Mouse (Mus musculus): ENCODE data around the gene Eif5a. TPM values are rescaled to one million over a fixed set of nuclear protein-coding genes. Genes with fewer than 3 reads are reported as not detected.

Gene Eif5a
- polyA plus RNA-seq, 1 experiment: 387 TPM

GRCm38 (mm10) chr11:69876867-69877266 is 44.9 kb downstream of the Eif5a start:
- Histone ChIP-seq H3K4me1 (ENCODE audit: control insufficient read depth, insufficient read depth, low read length) (peaks cover 3% of the 10 kb centered on the region), H3K27ac (ENCODE audit: control insufficient read depth, insufficient read depth, low read depth, low read length, poor library complexity) (no peak overlapping the region), H3K4me3 (replicated peaks; ENCODE audit: control insufficient read depth, low read depth, low read length) (no peak overlapping the region)
- peak; percentile 93 for TF ChIP-seq CTCF (IDR thresholded peaks at IDR 0.05; ENCODE audit: control insufficient read depth, insufficient read depth, low read length)
- no peak for TF ChIP-seq POLR2A (IDR thresholded peaks at IDR 0.05; ENCODE audit: borderline replicate concordance, control insufficient read depth, low read depth, low read length)
- WGBS: 3% methylated on average over 12 of the region's 12 CpGs

- Histone ChIP-seq H3K4me1 (ENCODE audit: control insufficient read depth, insufficient read depth, low read length) (peaks cover 2% of the 10 kb centered on the region; the same call in 1 of the 2 replicates), H3K4me3 (replicated peaks; ENCODE audit: control insufficient read depth, low read depth, low read length) (no peak overlapping the region), H3K27ac (ENCODE audit: control insufficient read depth, insufficient read depth, low read depth, low read length, poor library complexity) (no peak overlapping the region)
- no peak for TF ChIP-seq CTCF (IDR thresholded peaks at IDR 0.05; ENCODE audit: control insufficient read depth, insufficient read depth, low read length)
- TF ChIP-seq POLR2A (IDR thresholded peaks at IDR 0.05; ENCODE audit: borderline replicate concordance, control insufficient read depth, low read depth, low read length): no peak
- WGBS: 31% methylated on average over 7 of the region's 7 CpGs
Observed at GRCm38 (mm10) chr11:69876186-69876585, 45.6 kb downstream of the Eif5a start.

GRCm38 (mm10) chr11:69872451-69872850 is 49.3 kb downstream of the Eif5a start:
- no peak overlapping the region for H3K27ac ChIP-seq (ENCODE audit: control insufficient read depth, insufficient read depth, low read depth, low read length, poor library complexity)
- H3K4me1 ChIP-seq (ENCODE audit: control insufficient read depth, insufficient read depth, low read length): no peaks in the 10 kb centered on the region
- H3K4me3 ChIP-seq (replicated peaks; ENCODE audit: control insufficient read depth, low read depth, low read length): no peak overlapping the region
- TF ChIP-seq POLR2A (IDR thresholded peaks at IDR 0.05; ENCODE audit: borderline replicate concordance, control insufficient read depth, low read depth, low read length) (no peak), CTCF (IDR thresholded peaks at IDR 0.05; ENCODE audit: control insufficient read depth, insufficient read depth, low read length) (no peak)
- WGBS: 84% methylated on average over 4 of the region's 4 CpGs

GRCm38 (mm10) chr11:69871822-69872221 is 49.9 kb downstream of the Eif5a start:
- no peak overlapping the region for H3K27ac ChIP-seq (ENCODE audit: control insufficient read depth, insufficient read depth, low read depth, low read length, poor library complexity)
- WGBS: 87% methylated on average over 7 of the region's 7 CpGs
- no peaks in the 10 kb centered on the region for H3K4me1 ChIP-seq (ENCODE audit: control insufficient read depth, insufficient read depth, low read length)
- no peak for TF ChIP-seq POLR2A (IDR thresholded peaks at IDR 0.05; ENCODE audit: borderline replicate concordance, control insufficient read depth, low read depth, low read length)
- TF ChIP-seq CTCF (IDR thresholded peaks at IDR 0.05; ENCODE audit: control insufficient read depth, insufficient read depth, low read length): no peak
- no peak overlapping the region for H3K4me3 ChIP-seq (replicated peaks; ENCODE audit: control insufficient read depth, low read depth, low read length)

- Histone ChIP-seq H3K4me3 (replicated peaks; ENCODE audit: control insufficient read depth, low read depth, low read length) (no peak overlapping the region), H3K27ac (ENCODE audit: control insufficient read depth, insufficient read depth, low read depth, low read length, poor library complexity) (no peak overlapping the region), H3K4me1 (ENCODE audit: control insufficient read depth, insufficient read depth, low read length) (no peaks in the 10 kb centered on the region)
- TF ChIP-seq POLR2A (IDR thresholded peaks at IDR 0.05; ENCODE audit: borderline replicate concordance, control insufficient read depth, low read depth, low read length) (no peak), CTCF (IDR thresholded peaks at IDR 0.05; ENCODE audit: control insufficient read depth, insufficient read depth, low read length) (no peak)
- WGBS: 88% methylated on average over 2 of the region's 2 CpGs
Observed at GRCm38 (mm10) chr11:69870289-69871069, 51.3 kb downstream of the Eif5a start.

- Histone ChIP-seq H3K4me1 (ENCODE audit: control insufficient read depth, insufficient read depth, low read length) (no peaks in the 10 kb centered on the region; the same call in 1 of the 2 replicates), H3K4me3 (replicated peaks; ENCODE audit: control insufficient read depth, low read depth, low read length) (no peak overlapping the region), H3K27ac (ENCODE audit: control insufficient read depth, insufficient read depth, low read depth, low read length, poor library complexity) (no peak overlapping the region)
- TF ChIP-seq CTCF (IDR thresholded peaks at IDR 0.05; ENCODE audit: control insufficient read depth, insufficient read depth, low read length): no peak
- TF ChIP-seq POLR2A (IDR thresholded peaks at IDR 0.05; ENCODE audit: borderline replicate concordance, control insufficient read depth, low read depth, low read length): no peak
- 68% methylated on average over 9 of the region's 9 CpGs for WGBS
Observed at GRCm38 (mm10) chr11:69867335-69867734, 54.4 kb downstream of the Eif5a start.

Other genes with a start within 250 kb of the Eif5a start
- 268 and 540 TPM in 2 replicates for gene Eif4a1, start 249.5 kb downstream of the Eif5a start, polyA plus RNA-seq (2011; ENCODE audit: insufficient read depth, insufficient read length, low replicate concordance, missing spikeins)
- gene Senp3, start 239.9 kb downstream of the Eif5a start, polyA plus RNA-seq (2011; ENCODE audit: insufficient read depth, insufficient read length, low replicate concordance, missing spikeins): 46.3 and 67.8 TPM in 2 replicates
- gene Tnfsf13, start 236.2 kb downstream of the Eif5a start, polyA plus RNA-seq (2011; ENCODE audit: insufficient read depth, insufficient read length, low replicate concordance, missing spikeins): 2.3 and 3.1 TPM in 2 replicates
- 4.2 and 7.1 TPM in 2 replicates for gene Tnfsf12, start 226.1 kb downstream of the Eif5a start, polyA plus RNA-seq (2011; ENCODE audit: insufficient read depth, insufficient read length, low replicate concordance, missing spikeins)
- gene Tnfsfm13, start 225.9 kb downstream of the Eif5a start, polyA plus RNA-seq (2011; ENCODE audit: insufficient read depth, insufficient read length, low replicate concordance, missing spikeins): 7.6 and 17.0 TPM in 2 replicates
- gene Polr2a, start 163.3 kb downstream of the Eif5a start, polyA plus RNA-seq (2011; ENCODE audit: insufficient read depth, insufficient read length, low replicate concordance, missing spikeins): 28.8 and 49.2 TPM in 2 replicates
- not detected in 2 replicates for gene Slc35g3, start 160.0 kb downstream of the Eif5a start, polyA plus RNA-seq (2011; ENCODE audit: insufficient read depth, insufficient read length, low replicate concordance, missing spikeins)
- gene Zbtb4, start 156.0 kb downstream of the Eif5a start, polyA plus RNA-seq (2011; ENCODE audit: insufficient read depth, insufficient read length, low replicate concordance, missing spikeins): 8.4 and 13.8 TPM in 2 replicates
- 1.8 and 3.5 TPM in 2 replicates for gene Chrnb1, start 126.0 kb downstream of the Eif5a start, polyA plus RNA-seq (2011; ENCODE audit: insufficient read depth, insufficient read length, low replicate concordance, missing spikeins)
- 0.32 and 1.00 TPM in 2 replicates for gene Fgf11, start 120.1 kb downstream of the Eif5a start, polyA plus RNA-seq (2011; ENCODE audit: insufficient read depth, insufficient read length, low replicate concordance, missing spikeins)
- gene Tmem102, start 116.3 kb downstream of the Eif5a start, polyA plus RNA-seq (2011; ENCODE audit: insufficient read depth, insufficient read length, low replicate concordance, missing spikeins): not detected in 2 replicates
- gene Gm39566, start 106.7 kb downstream of the Eif5a start, polyA plus RNA-seq (2011; ENCODE audit: insufficient read depth, insufficient read length, low replicate concordance, missing spikeins): not detected in 2 replicates
- not detected in 2 replicates for gene Spem2, start 103.5 kb downstream of the Eif5a start, polyA plus RNA-seq (2011; ENCODE audit: insufficient read depth, insufficient read length, low replicate concordance, missing spikeins)
- gene Spem1, start 99.8 kb downstream of the Eif5a start, polyA plus RNA-seq (2011; ENCODE audit: insufficient read depth, insufficient read length, low replicate concordance, missing spikeins): not detected in 2 replicates
- 5.3 and 6.0 TPM in 2 replicates for gene Nlgn2, start 84.2 kb downstream of the Eif5a start, polyA plus RNA-seq (2011; ENCODE audit: insufficient read depth, insufficient read length, low replicate concordance, missing spikeins)
- gene Tmem256, start 83.4 kb downstream of the Eif5a start, polyA plus RNA-seq (2011; ENCODE audit: insufficient read depth, insufficient read length, low replicate concordance, missing spikeins): 180 and 202 TPM in 2 replicates
- gene Plscr3, start 75.6 kb downstream of the Eif5a start, polyA plus RNA-seq (2011; ENCODE audit: insufficient read depth, insufficient read length, low replicate concordance, missing spikeins): 38.3 and 50.9 TPM in 2 replicates
- 2.9 and 5.4 TPM in 2 replicates for gene Tnk1, start 63.2 kb downstream of the Eif5a start, polyA plus RNA-seq (2011; ENCODE audit: insufficient read depth, insufficient read length, low replicate concordance, missing spikeins)
- gene Tmem95, start 43.9 kb downstream of the Eif5a start, polyA plus RNA-seq (2011; ENCODE audit: insufficient read depth, insufficient read length, low replicate concordance, missing spikeins): not detected in 2 replicates
- gene Kctd11, start 40.6 kb downstream of the Eif5a start, polyA plus RNA-seq (2011; ENCODE audit: insufficient read depth, insufficient read length, low replicate concordance, missing spikeins): 1.8 and 3.6 TPM in 2 replicates
- 63.5 and 179 TPM in 2 replicates for gene Acap1, start 26.4 kb downstream of the Eif5a start, polyA plus RNA-seq (2011; ENCODE audit: insufficient read depth, insufficient read length, low replicate concordance, missing spikeins)
- gene 2810408A11Rik, start 21.0 kb downstream of the Eif5a start, polyA plus RNA-seq (2011; ENCODE audit: insufficient read depth, insufficient read length, low replicate concordance, missing spikeins): 2.7 and 5.6 TPM in 2 replicates
- gene Neurl4, start 20.9 kb downstream of the Eif5a start, polyA plus RNA-seq (2011; ENCODE audit: insufficient read depth, insufficient read length, low replicate concordance, missing spikeins): 25.7 and 38.2 TPM in 2 replicates
- gene Gps2, start 8.1 kb downstream of the Eif5a start, polyA plus RNA-seq (2011; ENCODE audit: insufficient read depth, insufficient read length, low replicate concordance, missing spikeins): 120 and 203 TPM in 2 replicates
- 1.2 and 1.5 TPM in 2 replicates for gene Ybx2, start 13.8 kb upstream of the Eif5a start, polyA plus RNA-seq (2011; ENCODE audit: insufficient read depth, insufficient read length, low replicate concordance, missing spikeins)
- 24.5 and 32.2 TPM in 2 replicates for gene Slc2a4, start 26.2 kb upstream of the Eif5a start, polyA plus RNA-seq (2011; ENCODE audit: insufficient read depth, insufficient read length, low replicate concordance, missing spikeins)
- gene Cldn7, start 42.8 kb upstream of the Eif5a start, polyA plus RNA-seq (2011; ENCODE audit: insufficient read depth, insufficient read length, low replicate concordance, missing spikeins): not detected in 2 replicates
- gene Ctdnep1, start 59.2 kb upstream of the Eif5a start, polyA plus RNA-seq (2011; ENCODE audit: insufficient read depth, insufficient read length, low replicate concordance, missing spikeins): 42.5 and 60.6 TPM in 2 replicates
- 27.2 and 50.6 TPM in 2 replicates for gene Elp5, start 60.6 kb upstream of the Eif5a start, polyA plus RNA-seq (2011; ENCODE audit: insufficient read depth, insufficient read length, low replicate concordance, missing spikeins)
- gene Gabarap, start 69.2 kb upstream of the Eif5a start, polyA plus RNA-seq (2011; ENCODE audit: insufficient read depth, insufficient read length, low replicate concordance, missing spikeins): 204 and 443 TPM in 2 replicates
- 26.8 and 72.4 TPM in 2 replicates for gene Phf23, start 73.8 kb upstream of the Eif5a start, polyA plus RNA-seq (2011; ENCODE audit: insufficient read depth, insufficient read length, low replicate concordance, missing spikeins)
- 4.4 and 12.8 TPM in 2 replicates for gene Dvl2, start 78.6 kb upstream of the Eif5a start, polyA plus RNA-seq (2011; ENCODE audit: insufficient read depth, insufficient read length, low replicate concordance, missing spikeins)
- 26.3 and 28.9 TPM in 2 replicates for gene Acadvl, start 93.5 kb upstream of the Eif5a start, polyA plus RNA-seq (2011; ENCODE audit: insufficient read depth, insufficient read length, low replicate concordance, missing spikeins)
- gene Dlg4, start 95.0 kb upstream of the Eif5a start, polyA plus RNA-seq (2011; ENCODE audit: insufficient read depth, insufficient read length, low replicate concordance, missing spikeins): 5.4 and 19.4 TPM in 2 replicates
- gene Asgr1, start 132.1 kb upstream of the Eif5a start, polyA plus RNA-seq (2011; ENCODE audit: insufficient read depth, insufficient read length, low replicate concordance, missing spikeins): 1.4 and 3.5 TPM in 2 replicates
- 1.2 and 5.1 TPM in 2 replicates for gene Asgr2, start 170.7 kb upstream of the Eif5a start, polyA plus RNA-seq (2011; ENCODE audit: insufficient read depth, insufficient read length, low replicate concordance, missing spikeins)
- 2.3 and 3.8 TPM in 2 replicates for gene Mgl2, start 208.4 kb upstream of the Eif5a start, polyA plus RNA-seq (2011; ENCODE audit: insufficient read depth, insufficient read length, low replicate concordance, missing spikeins)
- 6.4 and 15.1 TPM in 2 replicates for gene Clec10a, start 234.2 kb upstream of the Eif5a start, polyA plus RNA-seq (2011; ENCODE audit: insufficient read depth, insufficient read length, low replicate concordance, missing spikeins)